Mouse (Mus musculus) kidney, postnatal 0 days (tissue): ENCODE results near the gene Bahd1. TPM values are rescaled to one million over a fixed set of nuclear protein-coding genes. Genes with fewer than 3 reads are reported as not detected.

Source experiments
- ATAC-seq: fragments of 200-750 bp; cut with Nextera tagmentation; replicated peaks from 2 replicates; pipeline ENCODE4 v1.8.0; 2017; ENCODE audit warnings: low read depth, moderate number of reproducible peaks, moderate TSS enrichment, moderate library complexity; ENCODE audit not compliant: low FRiP score
- DNase-seq: peaks from one replicate; pipeline ENCODE4 v3.0.0-alpha.2; 2016; ENCODE audit warnings: low spot score
- H3K27ac ChIP-seq: fragments of 300-500 bp; sonication (generic); 2 replicates; pipeline ENCODE4 v1.5.1; 2014; ENCODE audit warnings: mild to moderate bottlenecking
- H3K27me3 ChIP-seq: fragments of 300-500 bp; sonication (generic); 2 replicates; pipeline ENCODE4 v1.6.1; 2014; ENCODE audit warnings: low read length, mixed read lengths; ENCODE audit not compliant: insufficient read depth
- H3K36me3 ChIP-seq: fragments of 300-500 bp; sonication (generic); 2 replicates; pipeline ENCODE4 v1.6.1; 2014; ENCODE audit warnings: low read length, mixed read lengths; ENCODE audit not compliant: insufficient read depth
- H3K4me1 ChIP-seq: fragments of 300-500 bp; sonication (generic); replicated peaks from 2 replicates; pipeline ENCODE4 v1.6.1; 2014; ENCODE audit warnings: antibody characterized with exemption, low read length, mixed read lengths; ENCODE audit not compliant: insufficient read depth
- H3K4me2 ChIP-seq: fragments of 300-500 bp; sonication (generic); 2 replicates; pipeline ENCODE4 v1.6.1; 2014; ENCODE audit warnings: mild to moderate bottlenecking, low read length, moderate library complexity, mixed read lengths
- H3K4me3 ChIP-seq: fragments of 300-500 bp; sonication (generic); replicated peaks from 2 replicates; pipeline ENCODE4 v1.5.1; 2014; ENCODE audit warnings: low read depth, low read length
- H3K9ac ChIP-seq: fragments of 300-500 bp; sonication (generic); 2 replicates; pipeline ENCODE4 v1.6.1; 2014; ENCODE audit warnings: low read depth, low read length
- H3K9me3 ChIP-seq: fragments of 300-500 bp; sonication (generic); replicated peaks from 2 replicates; pipeline ENCODE4 v1.6.1; 2016; ENCODE audit warnings: low read length, inconsistent platforms, mixed read lengths
- CTCF ChIP-seq: IDR thresholded peaks from 2 replicates; pipeline ENCODE4 v1.5.1; 2016; ENCODE audit warnings: antibody characterized with exemption, low read depth, mild to moderate bottlenecking, moderate library complexity
- WGBS: fragments of 180-500 bp; shearing (Covaris S2); extraction: QIAGEN DNeasy Blood & Tissue Kit; methylation state at CpG from one replicate; pipeline ENCODE4 v1.1.7; 2014; 5-methylcytosine and 5-hydroxymethylcytosine counted together
- polyA plus RNA-seq: library from polyadenylated mRNA; unstranded; fragments of >200 nt; fragmentation: Nextera tagmentation; extraction: Ambion mirVana; gene quantifications from 2 replicates; pipeline ENCODE4 v1.2.1, GENCODE M21; 2015

The Bahd1 gene
- polyA plus RNA-seq, 1 experiment from 2014 or later = 3.3 TPM

GRCm38 (mm10) chr2:118941341-118941740, 41.2 kb downstream of the Bahd1 start:
- Histone ChIP-seq H3K4me3 (no peak overlapping the region), H3K4me1 (no peaks in the 10 kb centered on the region), H3K27ac (no peak overlapping the region), H3K27me3 (no peaks in the 10 kb centered on the region), H3K9ac (no peak overlapping the region), H3K4me2 (no peak overlapping the region), H3K36me3 (no peaks in the 10 kb centered on the region), H3K9me3 (no peaks in the 10 kb centered on the region)
- TF ChIP-seq CTCF = no peak
- WGBS = 63% methylated on average over 7 of the region's 7 CpGs
- no peak for DNase-seq
- ATAC-seq = no peak

DNA sequence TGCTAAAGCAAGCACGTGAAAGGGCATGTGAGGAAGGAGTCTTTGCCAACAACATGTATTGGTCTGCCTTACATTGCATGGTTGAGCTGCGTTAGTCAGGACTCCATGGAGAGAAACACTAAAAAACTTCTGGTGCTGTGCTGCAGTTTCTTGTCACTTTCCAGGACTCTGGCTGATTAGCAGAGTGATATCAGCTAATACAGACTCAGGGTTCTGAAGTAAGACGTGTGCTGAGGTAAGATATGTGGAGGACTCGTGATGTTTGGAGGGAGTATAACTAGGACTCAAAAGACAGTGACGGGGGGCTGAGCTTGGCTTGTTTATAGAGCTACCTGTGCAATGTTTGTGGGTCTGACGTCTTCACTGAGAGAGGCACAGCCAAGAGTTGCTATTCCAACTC, 43.1 kb downstream of the Bahd1 start:
- no peak for ATAC-seq
- H3K4me3 ChIP-seq = no peak overlapping the region
- DNase-seq = no peak
- TF ChIP-seq CTCF = no peak
- no peak overlapping the region for H3K27ac ChIP-seq
- WGBS = 93% methylated on average over 6 of the region's 6 CpGs
- no peak overlapping the region for H3K9ac ChIP-seq
- H3K4me2 ChIP-seq = no peak overlapping the region
- H3K4me1 ChIP-seq = no peaks in the 10 kb centered on the region
- H3K36me3 ChIP-seq = no peaks in the 10 kb centered on the region
- no peaks in the 10 kb centered on the region for H3K27me3 ChIP-seq
- no peaks in the 10 kb centered on the region for H3K9me3 ChIP-seq

DNA sequence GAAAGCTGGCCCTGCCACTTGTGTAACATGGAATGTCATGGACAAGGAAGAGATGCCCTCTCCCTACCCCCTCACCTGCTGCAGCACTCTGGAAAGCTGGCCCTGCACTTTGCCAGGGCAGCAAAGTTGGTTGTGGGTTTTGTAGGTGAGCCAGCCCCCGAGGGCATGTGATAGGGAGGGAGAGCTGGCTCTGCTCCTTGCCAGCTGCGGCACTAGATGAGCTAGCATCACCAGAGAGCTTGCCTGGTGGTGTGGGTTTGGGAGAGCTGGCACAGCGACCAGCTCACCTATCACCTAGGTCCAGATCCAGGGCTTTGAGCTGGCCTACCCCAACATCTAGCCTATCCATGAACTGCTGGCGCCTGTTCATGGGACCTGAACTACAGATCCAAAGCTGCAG, 48.6 kb downstream of the Bahd1 start:
- Histone ChIP-seq H3K4me3 (no peak overlapping the region), H3K4me1 (no peaks in the 10 kb centered on the region), H3K4me2 (no peak overlapping the region), H3K36me3 (no peaks in the 10 kb centered on the region), H3K9me3 (no peaks in the 10 kb centered on the region), H3K9ac (no peak overlapping the region), H3K27me3 (no peaks in the 10 kb centered on the region), H3K27ac (no peak overlapping the region)
- no peak for TF ChIP-seq CTCF
- DNase-seq (no peak), ATAC-seq (no peak)
- 77% methylated on average over 4 of the region's 4 CpGs for WGBS

- no peak overlapping the region for H3K4me2 ChIP-seq
- no peak overlapping the region for H3K9ac ChIP-seq
- H3K27ac ChIP-seq = no peak overlapping the region
- DNase-seq (no peak), ATAC-seq (no peak)
- no peak for TF ChIP-seq CTCF
- H3K9me3 ChIP-seq = no peaks in the 10 kb centered on the region
- no peaks in the 10 kb centered on the region for H3K4me1 ChIP-seq
- 80% methylated on average over 3 of the region's 3 CpGs for WGBS
- H3K36me3 ChIP-seq = no peaks in the 10 kb centered on the region
- no peaks in the 10 kb centered on the region for H3K27me3 ChIP-seq
- H3K4me3 ChIP-seq = no peak overlapping the region
Measured at GRCm38 (mm10) chr2:118949699-118950098, 49.5 kb downstream of the Bahd1 start.

DNA sequence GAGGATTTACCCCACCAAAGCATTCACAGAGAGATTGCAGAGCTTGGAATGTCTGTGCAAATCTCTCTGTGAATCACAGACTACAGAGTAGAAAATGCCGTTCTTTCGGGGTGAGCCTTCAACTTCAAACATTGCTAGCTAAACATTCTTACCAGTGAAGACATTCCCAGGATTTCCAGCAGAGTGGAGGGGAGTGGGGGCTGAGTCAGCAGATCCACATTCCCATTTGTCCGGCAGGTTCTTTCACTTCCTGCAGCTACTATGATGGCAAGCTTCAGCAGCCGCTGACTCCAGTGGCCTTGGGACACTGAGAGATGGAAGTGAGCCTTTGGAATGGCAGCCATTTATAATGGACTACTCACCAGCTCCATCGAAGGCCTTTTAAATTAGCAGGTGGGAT, 56.3 kb downstream of the Bahd1 start:
- WGBS = 70% methylated on average over 5 of the region's 5 CpGs
- TF ChIP-seq CTCF = no peak
- DNase-seq = no peak
- H3K4me3 ChIP-seq = no peak overlapping the region
- H3K4me2 ChIP-seq = no peak overlapping the region
- H3K9me3 ChIP-seq = no peaks in the 10 kb centered on the region
- H3K4me1 ChIP-seq = no peaks in the 10 kb centered on the region
- H3K27me3 ChIP-seq = no peaks in the 10 kb centered on the region
- no peak overlapping the region for H3K27ac ChIP-seq
- no peaks in the 10 kb centered on the region for H3K36me3 ChIP-seq
- H3K9ac ChIP-seq = no peak overlapping the region
- ATAC-seq = no peak

- H3K27me3 ChIP-seq = no peaks in the 10 kb centered on the region
- no peak for TF ChIP-seq CTCF
- ATAC-seq = no peak
- H3K4me2 ChIP-seq = no peak overlapping the region
- WGBS = 31% methylated on average over 2 of the region's 2 CpGs
- H3K4me1 ChIP-seq = no peaks in the 10 kb centered on the region
- no peak overlapping the region for H3K27ac ChIP-seq
- H3K9ac ChIP-seq = no peak overlapping the region
- no peaks in the 10 kb centered on the region for H3K9me3 ChIP-seq
- no peak for DNase-seq
- H3K36me3 ChIP-seq = no peaks in the 10 kb centered on the region
- H3K4me3 ChIP-seq = no peak overlapping the region
Measured at GRCm38 (mm10) chr2:118959644-118960043, 59.5 kb downstream of the Bahd1 start.

DNA sequence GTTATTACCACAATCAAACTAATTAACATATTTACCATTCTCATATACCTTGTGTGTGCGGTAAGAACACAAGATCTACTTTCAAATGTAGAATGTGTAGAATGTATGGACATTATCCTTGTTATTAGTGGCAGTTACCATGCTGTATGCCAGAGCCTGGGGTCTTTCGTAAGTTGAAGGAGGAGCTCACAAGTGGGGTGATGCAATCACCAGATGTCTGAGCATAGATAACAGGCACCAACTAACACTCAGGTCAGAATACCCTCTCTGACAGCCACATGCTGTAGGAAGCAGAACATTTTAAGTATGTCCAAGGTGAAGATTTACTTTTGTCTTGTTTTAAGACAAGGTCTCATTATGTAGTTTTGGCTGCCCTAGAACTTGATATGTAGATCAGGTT, 60.2 kb downstream of the Bahd1 start:
- WGBS = 93% methylated on average over 2 of the region's 2 CpGs

More for the DNA sequence above, 60.2 kb downstream of the Bahd1 start:
- ATAC-seq = no peak
- H3K36me3 ChIP-seq = no peaks in the 10 kb centered on the region
- no peaks in the 10 kb centered on the region for H3K9me3 ChIP-seq
- H3K9ac ChIP-seq = no peak overlapping the region
- H3K27ac ChIP-seq = no peak overlapping the region
- no peak for DNase-seq
- H3K27me3 ChIP-seq = no peaks in the 10 kb centered on the region
- no peaks in the 10 kb centered on the region for H3K4me1 ChIP-seq
- H3K4me2 ChIP-seq = no peak overlapping the region
- H3K4me3 ChIP-seq = no peak overlapping the region
- no peak for TF ChIP-seq CTCF
